Mouse (Mus musculus): Measurements from ENCODE around the gene Tmem107.

Gene Tmem107

DNA sequence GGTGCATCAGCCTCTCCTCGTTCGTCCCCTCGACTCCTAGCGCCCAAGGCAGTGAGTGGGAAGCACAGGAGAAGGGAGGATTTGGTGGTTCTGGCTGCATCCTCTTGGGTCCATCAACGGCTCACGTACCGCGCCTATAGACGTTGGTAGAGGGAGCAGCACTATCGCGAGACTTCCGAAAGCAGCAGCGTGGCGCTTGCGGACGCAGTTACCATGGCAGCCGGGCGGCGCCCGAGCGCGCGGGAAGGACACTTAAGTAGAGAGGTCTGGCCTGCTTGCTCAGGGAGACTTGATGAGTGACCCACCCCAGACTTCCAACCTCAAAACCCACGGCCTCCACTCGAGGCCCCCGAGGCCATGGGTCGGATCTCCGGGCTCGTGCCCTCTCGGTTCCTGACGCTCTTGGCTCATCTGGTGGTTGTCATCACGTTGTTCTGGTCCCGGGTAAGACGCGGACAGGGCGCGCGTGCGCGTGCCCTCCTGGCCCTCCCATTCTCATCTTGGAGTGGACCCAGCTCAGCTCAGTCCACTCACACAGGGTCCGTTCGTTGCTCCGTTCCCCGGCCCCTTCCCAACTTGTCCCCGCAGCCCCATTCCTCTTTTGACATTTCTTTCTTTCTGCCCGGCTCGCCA lies at the start of gene Tmem107:
TSS of gene Tmem107 (plus strand) at position 217 of the 633 bp plus-strand sequence.
- DNase-seq (ENCODE audit: low read depth, low spot score): peak; percentile 97

DNA sequence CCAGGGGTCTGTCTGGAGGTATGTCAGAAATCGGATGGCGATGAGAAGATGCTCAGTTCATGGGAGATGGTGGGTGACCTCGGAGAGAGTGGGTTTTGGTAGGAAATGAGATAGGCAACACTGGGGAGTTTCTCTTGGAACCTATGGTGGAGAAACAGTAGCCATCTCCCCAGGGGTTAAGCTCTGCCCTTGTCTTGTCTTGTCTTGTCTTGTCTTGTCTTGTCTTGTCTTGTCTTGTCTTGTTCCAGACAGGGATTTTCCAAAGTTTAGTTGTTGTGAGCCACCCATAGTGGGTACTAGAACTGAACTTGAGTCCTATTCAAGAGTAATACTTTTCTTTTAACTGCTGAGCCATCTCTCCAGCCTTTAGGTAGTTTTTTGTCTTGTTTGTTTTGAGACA lies 44.0 kb upstream of the Tmem107 start:
- no peak for DNase-seq (ENCODE audit: low read depth, low spot score)

DNA sequence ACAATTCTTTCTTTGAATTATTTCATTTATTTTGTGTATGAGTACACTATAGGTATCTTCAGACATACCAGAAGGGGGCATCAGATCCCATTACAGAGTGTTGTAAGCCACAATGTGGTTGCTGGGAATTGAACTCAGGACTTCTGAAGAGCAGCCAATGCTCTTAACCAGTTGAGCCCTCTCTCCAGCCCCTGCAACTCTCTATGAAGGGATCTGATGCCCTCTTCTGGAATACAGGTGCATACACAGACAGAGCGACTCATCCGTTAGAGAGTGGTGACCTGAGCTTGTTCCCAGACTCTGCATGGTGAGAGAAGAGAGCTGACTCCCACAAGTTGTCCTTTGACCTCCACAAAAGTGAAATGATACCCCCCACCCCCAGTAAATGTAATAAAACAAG lies 41.8 kb upstream of the Tmem107 start:
- DNase-seq (ENCODE audit: low read depth, low spot score): no peak

DNA sequence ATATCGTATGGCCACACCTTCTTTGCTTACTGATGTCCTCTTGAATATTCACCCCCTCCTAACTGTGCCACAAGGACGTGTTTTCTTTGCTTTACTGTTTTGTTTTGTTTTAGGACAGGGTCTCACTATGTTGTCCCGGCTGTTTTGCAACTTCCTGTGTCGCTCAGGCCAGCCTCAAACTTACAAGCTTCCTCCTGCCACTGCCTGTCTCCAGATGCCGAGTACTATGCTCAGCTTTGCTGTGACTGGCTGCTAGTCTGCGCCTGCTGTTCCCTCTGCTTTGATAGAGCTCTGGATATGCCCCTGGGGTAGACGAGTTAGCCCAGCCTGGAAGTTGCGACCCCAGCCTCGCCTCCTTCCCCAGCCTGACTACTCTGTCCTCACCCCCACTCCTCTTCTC lies 37.1 kb upstream of the Tmem107 start:
- DNase-seq (ENCODE audit: low read depth, low spot score): no peak

DNA sequence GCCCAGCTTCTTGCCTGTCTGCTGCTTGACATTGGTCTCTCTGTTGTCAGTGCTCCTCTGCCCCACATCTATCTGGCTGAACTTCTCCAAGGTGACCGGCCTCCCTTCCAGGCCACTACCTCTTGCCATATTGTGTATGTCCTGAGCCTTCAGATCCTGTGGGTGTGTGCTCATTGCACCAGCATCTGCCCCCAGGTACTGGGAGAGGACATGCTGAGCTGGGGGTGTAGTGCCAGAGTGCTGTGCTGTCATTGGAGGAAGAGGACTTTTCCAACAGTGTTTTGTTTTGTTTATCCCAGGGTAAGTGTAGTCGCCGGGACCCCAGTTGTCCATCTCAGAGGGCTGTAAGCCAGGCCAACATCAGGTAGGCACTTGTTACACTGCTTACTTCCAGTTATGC lies 36.0 kb upstream of the Tmem107 start:
- DNase-seq (ENCODE audit: low read depth, low spot score): no peak

DNA sequence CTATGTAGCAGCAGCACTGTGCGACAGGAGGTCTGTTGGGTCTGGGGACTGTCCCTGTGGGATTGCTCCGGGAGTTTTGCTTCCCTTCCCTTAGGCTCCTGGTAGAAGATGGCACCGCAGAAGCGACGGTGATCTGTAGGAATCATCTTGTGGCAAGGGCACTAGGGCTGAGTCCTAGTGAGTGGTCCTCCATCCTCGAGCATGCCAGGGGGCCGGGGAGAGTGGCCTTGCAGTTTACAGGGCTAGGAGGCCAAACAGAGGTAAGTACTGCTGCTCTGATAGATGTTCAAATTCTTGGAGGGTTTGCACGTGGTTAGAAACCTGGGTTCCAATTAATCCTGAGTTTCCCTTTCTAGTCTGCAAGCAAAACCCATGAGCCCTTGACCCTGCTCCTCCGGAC lies 35.2 kb upstream of the Tmem107 start:
- no peak for DNase-seq (ENCODE audit: low read depth, low spot score)

DNA sequence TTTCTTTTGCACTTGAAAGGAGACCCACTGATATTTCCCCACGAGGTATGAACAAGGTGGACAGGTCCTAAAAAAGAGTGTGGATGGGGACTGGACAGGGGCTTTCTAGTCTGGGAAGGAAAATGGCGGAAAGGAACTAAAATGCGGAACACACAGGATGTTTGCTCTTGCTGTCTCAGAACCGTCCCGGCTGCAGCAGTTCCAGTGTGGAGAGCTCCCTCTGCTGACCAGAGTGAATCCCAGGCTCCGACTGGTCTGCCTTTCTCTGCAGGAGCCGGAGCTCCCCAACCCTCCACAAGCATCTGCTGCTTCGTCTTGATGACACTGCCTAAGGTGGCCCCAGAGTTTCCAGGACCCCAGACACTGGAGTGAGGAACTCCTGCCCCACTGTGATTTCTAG lies 34.8 kb upstream of the Tmem107 start:
- peak; percentile 83 for DNase-seq (ENCODE audit: low read depth, low spot score)

DNA sequence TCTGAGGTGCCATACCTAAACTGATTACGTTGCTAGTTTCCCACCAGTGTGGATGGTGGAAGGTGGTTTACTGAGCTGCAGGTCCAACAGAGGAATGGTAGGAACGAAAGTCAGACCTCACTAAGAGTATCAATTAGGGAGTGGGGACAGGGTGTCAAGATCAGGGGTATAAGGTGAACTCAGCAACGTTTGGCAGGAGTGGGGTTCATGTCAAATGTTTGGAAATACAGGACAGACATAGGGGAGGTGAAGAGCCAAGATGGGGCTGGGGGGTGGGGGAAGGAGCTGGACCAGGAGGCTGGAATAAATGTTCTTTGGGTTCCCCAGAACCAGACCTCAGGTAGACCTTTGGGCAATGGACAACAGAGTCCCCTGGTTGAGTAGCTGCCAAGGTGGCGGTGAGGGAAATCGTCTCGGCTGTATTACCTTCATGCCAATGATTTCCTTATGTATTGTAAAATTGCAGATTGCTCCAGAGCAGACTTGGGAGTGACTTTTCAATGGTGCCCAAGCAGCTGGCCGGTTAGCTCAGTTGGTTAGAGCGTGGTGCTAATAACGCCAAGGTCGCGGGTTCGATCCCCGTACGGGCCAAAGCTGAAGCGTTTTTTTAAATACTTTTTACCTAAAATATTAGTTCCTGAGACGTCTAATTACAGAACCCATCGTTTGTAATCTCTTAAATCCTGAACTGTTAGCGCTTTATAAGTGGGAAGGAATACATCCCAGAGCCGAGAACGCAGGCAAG lies 33.9 kb upstream of the Tmem107 start:
- DNase-seq (ENCODE audit: low read depth, low spot score): peak; percentile 87

DNA sequence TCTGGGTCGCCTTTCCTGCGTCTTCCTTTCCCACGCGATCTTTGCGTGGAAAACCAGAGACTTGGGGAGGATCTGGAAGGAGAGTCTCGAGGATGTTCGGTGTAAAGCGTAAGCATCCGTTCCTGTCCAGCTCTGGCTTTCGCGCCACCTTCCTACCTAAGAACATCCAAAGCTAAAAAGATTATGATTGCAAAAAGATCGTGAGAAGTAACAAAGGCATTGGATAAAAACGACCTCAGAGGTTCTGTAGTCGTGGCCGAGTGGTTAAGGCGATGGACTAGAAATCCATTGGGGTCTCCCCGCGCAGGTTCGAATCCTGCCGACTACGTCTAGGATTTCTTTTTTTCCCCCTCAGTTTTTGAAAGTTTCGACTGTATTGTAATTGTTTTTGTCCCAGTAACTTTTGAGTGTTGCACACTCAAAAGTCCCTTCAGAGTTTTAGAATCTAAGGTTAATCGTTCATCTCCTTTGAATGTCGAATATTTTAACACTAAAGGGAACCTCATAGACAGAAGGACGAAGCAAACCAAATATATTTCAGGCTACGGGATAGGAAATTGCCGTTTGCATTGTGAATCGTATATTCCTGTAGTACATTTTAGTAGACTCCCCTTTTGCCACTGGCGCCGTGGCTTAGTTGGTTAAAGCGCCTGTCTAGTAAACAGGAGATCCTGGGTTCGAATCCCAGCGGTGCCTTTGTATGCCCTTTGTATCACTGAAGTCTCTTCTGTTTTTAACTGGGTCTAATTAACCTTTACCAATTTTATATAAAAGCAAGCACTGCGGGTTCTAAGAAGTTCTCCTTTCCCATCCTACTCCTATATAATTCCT lies 33.2 kb upstream of the Tmem107 start:
- DNase-seq (ENCODE audit: low read depth, low spot score): peak; percentile 89

DNA sequence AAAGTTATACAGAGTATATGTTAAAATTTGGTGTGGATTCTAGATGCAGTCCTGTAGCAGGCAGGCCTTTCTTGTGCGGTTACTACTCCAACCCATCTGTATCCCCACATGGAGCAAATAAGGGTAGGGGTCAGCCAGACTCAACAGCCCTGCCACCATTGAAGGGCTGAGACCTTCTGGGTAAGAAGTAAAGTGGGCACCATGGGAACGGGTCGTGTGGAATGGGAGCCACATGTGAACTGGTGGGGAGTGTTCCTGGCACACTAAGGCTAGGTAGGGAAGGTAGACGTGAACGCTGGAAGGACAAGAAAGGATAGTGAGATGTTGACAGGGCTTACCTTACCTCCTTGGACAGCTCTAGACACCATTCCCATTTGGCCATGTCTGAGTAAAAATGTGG lies 32.4 kb upstream of the Tmem107 start:
- DNase-seq (ENCODE audit: low read depth, low spot score): no peak

DNA sequence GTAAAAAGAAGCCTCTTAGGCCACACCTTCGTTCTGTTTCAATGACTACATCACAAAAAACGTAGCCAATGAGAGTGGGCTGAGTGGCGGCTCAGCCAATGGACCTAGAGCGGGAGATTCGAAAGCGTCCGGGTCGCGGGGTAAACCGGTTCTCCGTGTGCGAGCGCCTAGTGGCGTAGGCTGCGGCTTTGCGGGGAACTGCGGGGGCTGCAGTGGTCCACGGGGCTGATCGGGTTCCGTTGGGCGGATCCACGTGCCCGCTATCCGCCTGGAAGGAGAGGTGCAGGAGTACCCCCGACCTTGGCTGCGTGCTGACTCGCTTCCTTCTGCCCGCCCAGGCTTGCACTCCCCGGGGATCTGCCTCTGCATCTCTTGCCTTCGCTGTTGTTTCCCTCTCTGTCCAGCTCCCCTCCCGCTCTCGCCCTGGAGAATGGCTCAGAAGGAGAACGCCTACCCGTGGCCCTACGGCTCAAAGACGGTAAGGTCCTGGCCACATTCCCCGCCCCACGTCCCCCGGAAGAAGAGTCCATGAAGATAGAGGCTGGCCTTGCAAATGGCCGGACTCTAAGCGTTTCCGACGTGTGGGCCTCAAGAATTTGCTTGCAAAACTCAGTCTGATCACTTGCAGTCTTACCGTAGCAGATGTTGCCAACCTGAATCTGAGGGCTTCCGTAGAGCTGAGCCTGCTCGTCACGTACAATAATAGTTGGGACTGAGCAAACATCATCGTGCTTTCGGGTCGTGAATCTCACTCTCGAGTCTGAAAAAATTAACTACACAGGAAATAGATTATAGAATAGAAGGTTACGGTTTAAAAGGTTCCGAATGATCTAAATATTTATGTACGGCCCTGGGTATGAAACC lies 24.8 kb upstream of the Tmem107 start, which contains the start of gene Aurkb:
TSS of gene Aurkb (plus strand) at position 117 of the 864 bp plus-strand sequence.
- peak; percentile 75 for DNase-seq (ENCODE audit: low read depth, low spot score)

DNA sequence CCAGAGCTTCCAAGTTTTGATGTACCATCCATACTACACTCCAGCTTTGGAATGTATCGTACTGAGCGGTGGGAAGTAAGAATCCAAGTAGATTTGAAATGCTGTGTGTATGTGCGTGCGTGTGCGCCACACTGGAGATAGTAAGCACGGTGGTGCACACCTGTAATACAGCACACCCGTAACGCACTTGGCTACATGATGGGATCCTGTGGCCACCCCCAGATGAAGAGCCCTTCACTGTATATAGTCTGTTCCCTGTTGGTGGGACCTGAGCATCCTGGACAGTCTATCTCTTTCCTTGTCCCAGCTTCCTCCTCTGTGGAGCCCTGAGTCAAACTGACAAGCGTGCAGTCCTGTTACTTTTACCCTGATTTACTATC lies 24.2 kb upstream of the Tmem107 start:
- no peak for DNase-seq (ENCODE audit: low read depth, low spot score)

DNA sequence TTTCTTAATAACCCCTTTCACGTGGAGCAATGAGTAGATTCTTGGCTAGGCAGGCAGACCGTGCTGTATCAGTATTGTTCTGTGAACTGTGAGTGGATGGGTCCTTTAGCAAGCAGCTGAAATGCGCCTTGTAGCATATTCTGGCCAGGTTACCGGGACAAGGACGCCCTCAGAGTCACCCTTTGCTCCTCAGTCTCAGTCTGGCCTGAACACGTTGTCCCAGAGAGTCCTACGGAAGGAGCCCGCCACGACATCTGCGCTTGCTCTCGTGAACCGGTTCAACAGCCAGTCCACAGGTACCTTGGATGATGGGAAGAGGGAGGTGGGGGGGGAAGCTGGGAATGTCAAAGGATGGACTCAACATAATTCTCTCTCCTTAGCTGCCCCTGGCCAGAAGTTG lies 23.0 kb upstream of the Tmem107 start:
- DNase-seq (ENCODE audit: low read depth, low spot score): no peak

DNA sequence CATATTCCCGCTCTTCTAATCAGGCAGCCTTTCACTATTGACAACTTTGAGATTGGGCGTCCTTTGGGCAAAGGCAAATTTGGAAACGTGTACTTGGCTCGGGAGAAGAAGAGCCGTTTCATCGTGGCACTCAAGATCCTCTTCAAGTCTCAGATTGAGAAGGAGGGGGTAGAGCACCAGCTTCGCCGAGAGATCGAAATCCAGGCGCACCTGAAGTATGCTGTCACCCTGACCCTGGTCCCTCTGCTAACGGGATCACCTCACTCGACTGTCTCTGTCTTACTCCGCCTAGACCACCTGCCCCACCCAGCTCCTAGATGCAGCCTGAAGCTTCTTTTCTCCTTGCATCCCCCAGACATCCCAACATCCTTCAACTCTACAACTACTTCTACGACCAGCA lies 22.5 kb upstream of the Tmem107 start:
- DNase-seq (ENCODE audit: low read depth, low spot score): no peak

DNA sequence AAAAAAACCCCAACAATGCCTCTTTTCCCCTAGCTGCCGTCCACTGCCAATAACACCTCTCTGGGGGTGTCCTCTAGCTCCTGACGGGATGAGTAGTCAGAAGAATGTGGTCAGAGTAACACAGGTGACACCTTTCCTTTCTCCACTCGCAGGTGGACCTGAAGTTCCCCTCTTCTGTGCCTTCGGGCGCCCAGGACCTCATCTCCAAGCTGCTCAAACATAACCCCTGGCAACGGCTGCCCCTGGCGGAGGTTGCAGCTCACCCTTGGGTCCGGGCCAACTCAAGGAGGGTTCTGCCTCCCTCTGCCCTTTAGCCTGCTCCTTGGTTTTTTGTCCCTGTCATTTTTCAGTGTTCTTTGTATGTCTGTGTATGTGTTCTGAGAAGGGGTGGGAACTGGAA lies 19.9 kb upstream of the Tmem107 start:
- DNase-seq (ENCODE audit: low read depth, low spot score): no peak

DNA sequence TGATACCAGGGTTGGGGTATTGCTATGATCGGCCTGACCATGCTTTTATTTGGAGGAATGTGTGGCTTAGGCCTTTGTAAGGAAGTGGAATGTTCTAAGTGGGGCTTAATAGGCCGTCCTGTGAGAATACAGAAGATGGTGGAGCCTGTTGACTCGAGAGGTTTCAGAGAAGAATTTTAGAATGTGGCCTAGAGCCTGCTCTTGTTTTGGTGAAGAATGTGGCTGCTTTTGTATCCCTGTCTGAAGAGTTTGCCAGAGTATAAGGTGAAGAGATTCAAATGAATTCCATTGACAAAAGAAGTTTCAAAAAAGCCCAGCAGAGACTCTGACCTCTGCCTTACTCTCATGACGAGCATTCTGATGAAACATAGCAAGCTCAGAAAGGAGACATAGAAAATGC lies 18.8 kb upstream of the Tmem107 start:
- DNase-seq (ENCODE audit: low read depth, low spot score): no peak

DNA sequence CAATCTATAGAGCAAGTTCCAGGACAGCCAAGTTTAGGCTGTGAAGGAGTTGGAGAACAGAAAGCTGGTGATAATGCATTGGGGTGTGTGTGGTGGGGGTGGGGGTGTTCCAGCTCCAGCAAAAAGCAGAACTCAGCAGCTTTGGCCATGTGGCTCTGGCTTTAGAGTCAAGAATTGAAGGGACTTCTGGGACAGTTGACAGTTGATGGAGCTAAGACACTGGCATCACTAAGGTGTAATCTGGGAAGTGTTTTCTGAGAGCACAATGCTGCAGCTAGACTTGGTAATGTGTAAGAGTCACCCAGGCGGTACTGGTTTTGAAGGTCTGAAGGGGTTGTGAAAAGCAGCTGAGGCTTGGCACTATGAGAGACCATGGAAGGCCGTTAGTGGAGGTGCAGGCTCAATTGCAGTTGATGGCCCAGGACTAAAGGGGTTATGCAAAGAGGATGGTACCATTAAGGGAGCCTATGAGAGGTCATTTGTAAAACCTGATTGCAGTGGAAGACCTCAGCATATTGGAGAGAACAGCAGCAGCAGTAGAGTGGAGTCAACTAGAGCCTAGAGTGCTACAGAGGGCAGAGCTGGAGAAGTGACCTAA lies 17.7 kb upstream of the Tmem107 start:
- no peak for DNase-seq (ENCODE audit: low read depth, low spot score)

DNA sequence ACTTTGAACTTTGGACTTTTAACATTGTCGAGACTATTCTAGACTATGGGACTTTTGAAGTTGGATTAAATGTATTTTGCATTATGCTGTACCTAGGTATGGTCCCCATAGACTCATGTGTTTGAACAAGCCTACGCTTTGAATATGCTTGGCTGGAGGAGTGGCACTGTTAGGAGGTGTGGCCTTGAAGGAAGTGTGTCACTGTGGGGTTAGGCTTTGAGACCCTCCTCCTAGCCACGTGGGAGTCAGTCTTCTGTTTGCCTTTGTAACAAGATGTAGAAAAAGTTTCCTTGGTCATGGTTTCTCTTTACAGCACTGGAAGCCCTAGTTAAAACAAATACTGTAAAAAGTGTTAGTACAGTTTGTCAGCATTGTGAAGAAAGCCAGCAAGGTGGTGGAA lies 16.8 kb upstream of the Tmem107 start:
- no peak for DNase-seq (ENCODE audit: low read depth, low spot score)

DNA sequence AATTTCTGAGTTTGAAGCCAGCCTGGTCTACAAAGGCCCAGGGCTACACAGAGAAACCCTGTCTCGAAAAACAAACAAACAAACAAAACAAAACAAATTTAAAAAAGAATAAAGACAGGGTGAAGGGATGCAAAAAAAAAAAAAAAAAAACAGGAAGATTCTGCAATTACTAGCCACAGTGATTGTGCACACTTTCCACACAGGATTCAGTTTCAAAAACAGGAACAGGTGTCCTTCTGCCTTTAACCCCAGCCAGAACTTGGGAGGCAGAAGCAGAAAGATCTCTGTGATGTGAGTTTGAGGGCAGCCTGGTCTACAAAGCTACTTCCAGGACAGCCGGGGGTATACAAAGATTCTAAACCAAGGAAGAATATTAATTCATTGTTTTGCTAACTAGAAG lies 12.3 kb upstream of the Tmem107 start:
- no peak for DNase-seq (ENCODE audit: low read depth, low spot score)

DNA sequence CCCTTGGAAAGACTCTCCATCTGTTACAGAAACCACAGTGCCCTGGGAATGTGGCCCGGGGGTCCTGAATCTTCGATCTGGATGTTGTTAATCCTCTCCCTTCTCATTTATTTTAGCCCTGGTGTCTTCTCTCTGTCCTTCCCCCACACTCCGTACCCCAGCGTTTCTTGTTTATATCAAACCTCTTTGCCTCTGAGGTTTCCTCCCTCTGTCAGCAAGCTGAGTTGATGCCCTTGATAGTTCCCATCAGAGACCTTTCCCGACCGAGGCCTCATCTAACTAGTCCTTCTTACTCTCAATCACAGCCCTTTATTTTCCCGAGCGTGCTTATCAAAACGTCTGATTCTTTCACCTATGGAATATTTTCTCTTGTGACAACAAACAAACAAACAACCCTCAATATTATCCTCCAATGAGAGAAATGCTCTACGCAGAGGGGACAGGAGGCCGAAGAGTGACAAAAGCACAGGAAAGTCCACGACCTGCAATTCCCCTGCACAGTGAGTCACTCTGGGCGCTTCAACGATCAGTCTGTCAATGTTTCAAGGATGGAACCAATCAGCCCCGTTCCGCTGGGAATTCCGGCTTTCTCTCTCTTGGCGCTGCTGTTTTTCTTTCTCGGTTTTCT lies 11.8 kb upstream of the Tmem107 start:
- no peak for DNase-seq (ENCODE audit: low read depth, low spot score)

All from skeletal muscle tissue, adult 2 months (tissue).